Mouse (Mus musculus) embryonic facial prominence, embryonic 10.5 days (tissue): ENCODE measurements around the gene Tedc1. TPM values are rescaled to one million over a fixed set of nuclear protein-coding genes. Genes with fewer than 3 reads are reported as not detected.

Experiments used
- DNase-seq: peaks from one replicate; pipeline ENCODE4 v3.0.0-alpha.2; 2017; ENCODE audit warnings: low spot score
- H3K27ac ChIP-seq: fragments of 300-500 bp; sonication (generic); replicated peaks from 2 replicates; pipeline ENCODE4 v1.5.1; 2016; ENCODE audit warnings: mild to moderate bottlenecking
- H3K27me3 ChIP-seq: fragments of 300-500 bp; sonication (generic); replicated peaks from 2 replicates; pipeline ENCODE4 v1.6.1; 2016; ENCODE audit warnings: low read depth, mild to moderate bottlenecking; ENCODE audit not compliant: poor library complexity, severe bottlenecking
- H3K36me3 ChIP-seq: fragments of 300-500 bp; sonication (generic); replicated peaks from 2 replicates; pipeline ENCODE4 v1.6.1; 2016; ENCODE audit warnings: mild to moderate bottlenecking, moderate library complexity
- H3K4me1 ChIP-seq: fragments of 300-500 bp; sonication (generic); 2 replicates; pipeline ENCODE4 v1.6.1; 2016
- H3K4me3 ChIP-seq: fragments of 300-500 bp; sonication (generic); 2 replicates; pipeline ENCODE4 v1.5.1; 2016; ENCODE audit warnings: mild to moderate bottlenecking, moderate library complexity
- H3K9me3 ChIP-seq: fragments of 300-500 bp; sonication (generic); 2 replicates; pipeline ENCODE4 v1.6.1; 2016; ENCODE audit warnings: mild to moderate bottlenecking
- WGBS: fragments of 180-500 bp; shearing (Covaris S2); methylation state at CpG from one replicate; pipeline ENCODE4 v1.1.7; 2016; 5-methylcytosine and 5-hydroxymethylcytosine counted together
- polyA plus RNA-seq: library from polyadenylated mRNA; unstranded; fragments of >200 nt; fragmentation: Nextera tagmentation; extraction: Ambion mirVana; gene quantifications from 2 replicates; pipeline ENCODE4 v1.2.1, GENCODE M21; 2016

The Tedc1 gene
- polyA plus RNA-seq, 1 experiment from 2014 or later = 59.4 TPM

DNA sequence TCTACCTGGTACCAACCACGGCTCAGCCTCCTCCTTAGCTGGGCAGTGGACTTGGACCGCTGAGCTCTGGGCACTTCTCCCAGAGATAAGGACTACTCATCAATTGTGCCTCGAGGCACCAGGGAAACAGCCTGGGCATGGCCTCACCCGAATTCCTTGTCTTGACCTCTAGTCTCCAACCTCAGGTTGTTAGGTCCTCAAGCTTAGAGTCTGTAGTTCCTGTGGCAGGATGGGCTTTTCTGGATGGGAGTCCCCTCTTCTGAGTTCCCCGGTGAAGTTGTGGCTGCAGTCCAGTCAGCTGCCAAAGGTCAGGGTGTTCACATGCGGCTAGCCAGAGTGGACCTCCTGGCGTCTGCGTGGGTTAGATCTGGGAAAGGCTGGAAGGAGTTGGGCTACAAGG is 5.2 kb upstream of the Tedc1 start:
- Histone ChIP-seq H3K27me3 (peaks cover 91% of the 10 kb centered on the region), H3K27ac (no peak overlapping the region), H3K4me3 (peak overlapping the region; percentile 65; the same call in 1 of the 2 replicates), H3K9me3 (no peaks in the 10 kb centered on the region), H3K4me1 (peaks cover 53% of the 10 kb centered on the region), H3K36me3 (no peaks in the 10 kb centered on the region)
- 75% methylated on average over 8 of the region's 8 CpGs for WGBS
- no peak for DNase-seq

- Histone ChIP-seq H3K27ac (peak overlapping the region; percentile 63), H3K4me1 (peaks cover 49% of the 10 kb centered on the region), H3K36me3 (no peaks in the 10 kb centered on the region), H3K4me3 (peak overlapping the region; percentile 65), H3K9me3 (no peaks in the 10 kb centered on the region), H3K27me3 (peaks cover 84% of the 10 kb centered on the region)
- DNase-seq = peak; percentile 65
- 1% methylated on average over 36 of the region's 36 CpGs for WGBS
These were observed 4.5 kb upstream of the Tedc1 start for GRCm38 (mm10) chr12:113151661-113152271.

GRCm38 (mm10) chr12:113152272-113152661 is 4.0 kb upstream of the Tedc1 start:
- Histone ChIP-seq H3K36me3 (no peaks in the 10 kb centered on the region), H3K27me3 (peaks cover 79% of the 10 kb centered on the region), H3K4me1 (peaks cover 49% of the 10 kb centered on the region), H3K9me3 (no peaks in the 10 kb centered on the region), H3K27ac (peak overlapping the region; percentile 63; the same call in 1 of the 2 replicates), H3K4me3 (peak overlapping the region; percentile 65)
- WGBS = 20% methylated on average over 19 of the region's 19 CpGs
- DNase-seq = no peak

DNA sequence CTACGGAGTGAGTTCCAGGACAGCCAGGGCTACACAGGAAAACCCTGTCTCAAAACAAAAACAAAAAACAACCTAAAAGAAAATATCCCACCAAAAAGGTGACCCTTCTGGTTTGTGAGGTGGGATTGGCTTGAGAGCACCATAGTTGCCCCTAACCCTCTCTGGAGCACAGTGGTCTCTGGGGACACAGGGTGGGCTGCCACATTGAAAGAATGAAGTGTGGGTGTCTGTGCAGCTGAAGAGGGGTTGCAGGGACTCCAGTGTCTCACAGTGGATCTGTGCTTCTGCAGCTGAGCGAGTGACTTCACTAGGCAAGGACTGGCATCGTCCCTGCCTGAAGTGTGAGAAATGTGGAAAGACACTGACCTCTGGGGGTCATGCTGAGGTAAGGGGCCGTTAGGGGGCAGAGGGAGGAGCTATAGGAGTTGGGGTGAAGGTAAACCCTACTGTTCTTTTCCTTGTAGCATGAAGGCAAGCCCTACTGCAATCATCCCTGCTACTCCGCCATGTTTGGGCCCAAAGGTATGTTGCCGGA is 3.2 kb upstream of the Tedc1 start:
- H3K36me3 ChIP-seq = peaks cover 7% of the 10 kb centered on the region; the same call in 1 of the 2 replicates
- H3K4me3 ChIP-seq = 0 out of 2 replicates have a peak overlapping the region, but pooled peaks have one; percentile 65
- WGBS = 80% methylated on average over 6 of the region's 6 CpGs
- H3K4me1 ChIP-seq = peaks cover 51% of the 10 kb centered on the region
- no peaks in the 10 kb centered on the region for H3K9me3 ChIP-seq
- H3K27me3 ChIP-seq = peaks cover 71% of the 10 kb centered on the region
- no peak for DNase-seq
- no peak overlapping the region for H3K27ac ChIP-seq

- H3K4me1 ChIP-seq = peaks cover 48% of the 10 kb centered on the region
- no peak overlapping the region for H3K27ac ChIP-seq
- H3K9me3 ChIP-seq = no peaks in the 10 kb centered on the region
- H3K4me3 ChIP-seq = no peak overlapping the region
- peaks cover 62% of the 10 kb centered on the region for H3K27me3 ChIP-seq
- no peak for DNase-seq
- WGBS = 91% methylated on average over 7 of the region's 7 CpGs
- peaks cover 12% of the 10 kb centered on the region; the same call in 1 of the 2 replicates for H3K36me3 ChIP-seq
These were observed 2.2 kb upstream of the Tedc1 start for GRCm38 (mm10) chr12:113153971-113154370.

DNA sequence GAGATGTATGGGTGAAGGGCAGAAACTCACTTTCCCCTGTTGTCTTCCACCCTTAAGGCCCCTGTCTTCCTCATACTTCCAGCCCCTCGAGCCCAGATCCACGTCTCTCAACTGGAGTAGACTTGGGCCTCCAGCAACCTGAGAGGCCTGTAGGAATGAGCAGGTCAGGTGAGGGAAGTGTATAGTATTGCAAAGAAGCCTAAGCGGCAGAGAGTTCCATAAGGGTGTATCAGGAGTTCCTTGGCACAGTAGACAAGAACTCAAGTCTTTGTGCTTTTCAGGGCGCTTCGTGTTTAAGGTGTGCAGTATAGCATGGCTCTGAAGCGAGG is 1.5 kb upstream of the Tedc1 start:
- Histone ChIP-seq H3K4me1 (peaks cover 45% of the 10 kb centered on the region), H3K27ac (no peak overlapping the region), H3K9me3 (no peaks in the 10 kb centered on the region), H3K4me3 (peak overlapping the region; percentile 72), H3K27me3 (peaks cover 54% of the 10 kb centered on the region), H3K36me3 (peaks cover 13% of the 10 kb centered on the region; the same call in 1 of the 2 replicates)
- 77% methylated on average over 6 of the region's 6 CpGs for WGBS
- DNase-seq = no peak

GRCm38 (mm10) chr12:113155076-113155771 is 997 bp upstream of the Tedc1 start:
- 4% methylated on average over 32 of the region's 32 CpGs for WGBS
- peaks cover 45% of the 10 kb centered on the region for H3K4me1 ChIP-seq
- H3K27ac ChIP-seq = peak overlapping the region; percentile 73
- peak; percentile 58 for DNase-seq
- H3K36me3 ChIP-seq = peaks cover 18% of the 10 kb centered on the region; the same call in 1 of the 2 replicates
- no peaks in the 10 kb centered on the region for H3K9me3 ChIP-seq
- peak overlapping the region; percentile 72 for H3K4me3 ChIP-seq
- peaks cover 49% of the 10 kb centered on the region for H3K27me3 ChIP-seq

GRCm38 (mm10) chr12:113156540-113156929 is 314 bp downstream of the Tedc1 start:
- peak overlapping the region; percentile 72 for H3K4me3 ChIP-seq
- no peak for DNase-seq
- H3K4me1 ChIP-seq = peaks cover 43% of the 10 kb centered on the region
- WGBS = under 1% methylated on average over 23 of the region's 23 CpGs
- H3K27ac ChIP-seq = peak overlapping the region; percentile 73
- H3K27me3 ChIP-seq = peaks cover 36% of the 10 kb centered on the region
- H3K9me3 ChIP-seq = no peaks in the 10 kb centered on the region
- peaks cover 31% of the 10 kb centered on the region for H3K36me3 ChIP-seq

- peak overlapping the region; percentile 73 for H3K27ac ChIP-seq
- H3K27me3 ChIP-seq = peaks cover 31% of the 10 kb centered on the region
- no peak for DNase-seq
- 35% methylated on average over 8 of the region's 8 CpGs for WGBS
- no peaks in the 10 kb centered on the region for H3K9me3 ChIP-seq
- H3K36me3 ChIP-seq = peaks cover 36% of the 10 kb centered on the region
- peaks cover 38% of the 10 kb centered on the region for H3K4me1 ChIP-seq
- H3K4me3 ChIP-seq = peak overlapping the region; percentile 72
These were observed 781 bp downstream of the Tedc1 start for GRCm38 (mm10) chr12:113157002-113157401.

DNA sequence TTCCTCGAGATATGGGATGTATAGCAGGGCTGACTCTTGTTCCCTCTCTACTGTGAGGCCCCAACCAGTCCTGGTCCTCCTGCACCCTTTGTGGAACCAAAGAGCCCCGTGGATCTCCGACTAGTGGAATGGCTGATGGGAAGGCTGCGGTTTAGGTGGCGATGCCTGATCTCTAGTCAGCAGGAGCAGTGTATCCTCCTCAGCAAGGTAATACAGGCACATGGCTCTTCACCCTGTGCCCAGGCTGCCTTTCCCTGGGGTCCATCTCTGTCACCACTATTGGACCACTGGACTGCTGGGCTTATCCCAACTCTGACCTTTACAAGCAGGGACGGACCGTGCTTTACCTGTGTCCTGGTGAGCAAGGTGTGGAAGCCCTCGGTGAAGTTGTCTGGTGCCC is 1.3 kb downstream of the Tedc1 start:
- 91% methylated on average over 8 of the region's 8 CpGs for WGBS
- no peak for DNase-seq

DNA sequence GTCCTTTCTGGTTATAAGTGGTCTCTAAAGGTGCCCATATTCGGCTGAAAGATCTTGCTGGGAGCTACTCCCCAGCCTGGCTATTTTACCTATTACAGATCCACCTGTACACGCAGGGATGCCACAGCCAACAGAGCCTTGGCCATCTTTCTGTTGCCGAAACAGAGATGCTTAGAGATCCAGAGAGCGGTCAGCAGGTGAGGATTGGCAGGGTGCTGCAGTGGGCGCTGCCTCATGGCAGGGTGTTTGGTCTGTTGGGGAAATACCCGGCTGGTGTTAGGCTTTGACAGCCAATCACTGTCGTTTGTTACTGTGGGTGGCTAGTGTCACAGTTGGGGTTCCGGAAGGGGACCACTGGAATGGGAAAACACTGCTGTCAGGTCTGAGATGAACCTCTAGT is 1.8 kb downstream of the Tedc1 start:
- peak overlapping the region; percentile 72; the same call in 1 of the 2 replicates for H3K4me3 ChIP-seq
- no peaks in the 10 kb centered on the region for H3K9me3 ChIP-seq
- peaks cover 22% of the 10 kb centered on the region for H3K27me3 ChIP-seq
- peaks cover 45% of the 10 kb centered on the region for H3K36me3 ChIP-seq
- no peak overlapping the region for H3K27ac ChIP-seq
- peaks cover 33% of the 10 kb centered on the region for H3K4me1 ChIP-seq
- WGBS = 95% methylated on average over 8 of the region's 8 CpGs
- no peak for DNase-seq

More for the DNA sequence above, 1.3 kb downstream of the Tedc1 start:
- H3K9me3 ChIP-seq = no peaks in the 10 kb centered on the region
- peak overlapping the region; percentile 72 for H3K4me3 ChIP-seq
- H3K27ac ChIP-seq = no peak overlapping the region
- H3K36me3 ChIP-seq = peaks cover 41% of the 10 kb centered on the region
- peaks cover 26% of the 10 kb centered on the region for H3K27me3 ChIP-seq
- peaks cover 33% of the 10 kb centered on the region for H3K4me1 ChIP-seq

DNA sequence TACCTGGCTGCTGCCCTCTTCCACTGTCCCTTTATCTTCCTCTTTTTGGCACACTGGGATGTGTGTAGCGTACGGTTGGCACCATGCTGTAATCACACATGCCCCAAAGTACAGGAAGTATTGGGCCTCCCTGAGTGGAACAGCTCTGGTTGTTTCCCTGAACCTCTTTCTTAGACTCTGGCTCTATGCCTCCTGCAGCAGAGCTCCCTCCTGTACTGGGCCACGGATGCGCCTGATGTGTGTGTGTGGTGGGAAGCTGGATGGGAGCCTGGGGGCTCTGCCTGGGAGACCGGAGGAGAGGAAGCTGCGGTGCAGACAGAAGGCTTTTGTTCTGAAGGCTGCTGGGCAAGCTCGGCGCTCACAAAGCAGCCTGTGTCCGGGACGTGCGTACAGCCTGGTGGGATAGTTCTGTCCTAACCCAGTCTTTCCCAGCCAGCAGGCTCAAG is 7.4 kb downstream of the Tedc1 start:
- H3K4me1 ChIP-seq = peaks cover 17% of the 10 kb centered on the region
- H3K4me3 ChIP-seq = no peak overlapping the region
- H3K9me3 ChIP-seq = no peaks in the 10 kb centered on the region
- H3K27me3 ChIP-seq = no peaks in the 10 kb centered on the region
- peaks cover 56% of the 10 kb centered on the region for H3K36me3 ChIP-seq
- H3K27ac ChIP-seq = peak overlapping the region; percentile 71
- 51% methylated on average over 11 of the region's 11 CpGs for WGBS
- peak; percentile 58 for DNase-seq
